Mouse (Mus musculus): ENCODE measurements at regions not wholly inside any gene's neighbourhood (a gene's known extent, or its start where the extent isn't known, plus 50 kb on each side); places are given as distances from the start of the nearest gene placed in this dataset.
A peak's percentile ranks its signal among the peaks of the same experiment; 100 is the strongest.

GRCm38 (mm10) chr15:93699971-93700370, 104.3 kb upstream of the Prickle1 start:
- peak; percentile 27 to 58 for DNase-seq

DNA sequence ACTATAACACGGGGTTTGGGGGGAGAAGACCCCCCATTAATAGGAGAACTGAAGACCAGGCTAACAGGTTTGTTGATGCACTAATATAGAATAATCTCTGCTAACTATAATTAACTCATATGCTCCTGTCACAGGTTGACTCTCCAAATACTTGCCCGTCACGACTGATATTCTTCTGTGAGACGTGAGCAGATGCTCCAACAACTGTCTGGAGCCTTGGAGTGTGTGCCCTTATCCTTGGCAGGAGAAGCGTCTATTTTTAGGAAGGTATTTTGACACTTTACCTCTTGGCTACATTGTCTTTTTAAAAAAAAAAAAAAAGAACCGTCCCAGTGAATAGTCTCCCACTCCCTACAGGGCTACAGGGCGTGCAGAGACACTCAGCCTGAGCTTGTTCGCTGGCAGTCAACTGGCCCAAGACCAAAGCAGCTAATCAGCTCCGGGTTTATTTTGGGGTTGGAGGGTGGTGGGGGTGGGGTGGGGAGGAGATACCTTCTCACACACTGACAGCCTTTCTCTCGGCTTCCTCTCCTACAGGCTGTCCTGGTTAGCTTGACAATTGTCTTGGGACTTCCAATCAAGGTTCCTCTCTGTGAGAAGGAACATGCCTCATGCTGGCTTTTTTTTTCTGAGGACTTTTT, 102.6 kb upstream of the Prickle1 start:
- DNase-seq = peak in 1 of 2 experiments; percentile 14

DNA sequence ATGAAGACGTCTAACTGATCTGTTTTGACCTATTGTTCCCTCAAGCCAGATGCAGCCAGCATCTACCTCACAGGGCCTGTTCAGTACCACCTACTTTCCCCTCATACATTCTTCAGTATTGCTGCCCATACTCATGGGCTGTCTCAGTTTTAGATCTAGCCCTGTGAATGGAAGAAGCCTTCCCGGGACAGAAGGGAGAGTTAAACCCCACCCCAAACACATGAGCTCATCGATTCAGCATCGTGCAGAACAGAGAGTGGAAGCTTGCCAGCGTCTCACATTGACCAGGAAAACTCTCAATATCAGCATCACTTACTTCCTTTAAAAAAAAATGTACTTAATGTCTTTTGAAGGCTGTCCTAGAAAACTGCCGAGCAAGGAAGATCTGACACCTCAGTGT, 95.0 kb upstream of the Prickle1 start:
- no peak for DNase-seq

DNA sequence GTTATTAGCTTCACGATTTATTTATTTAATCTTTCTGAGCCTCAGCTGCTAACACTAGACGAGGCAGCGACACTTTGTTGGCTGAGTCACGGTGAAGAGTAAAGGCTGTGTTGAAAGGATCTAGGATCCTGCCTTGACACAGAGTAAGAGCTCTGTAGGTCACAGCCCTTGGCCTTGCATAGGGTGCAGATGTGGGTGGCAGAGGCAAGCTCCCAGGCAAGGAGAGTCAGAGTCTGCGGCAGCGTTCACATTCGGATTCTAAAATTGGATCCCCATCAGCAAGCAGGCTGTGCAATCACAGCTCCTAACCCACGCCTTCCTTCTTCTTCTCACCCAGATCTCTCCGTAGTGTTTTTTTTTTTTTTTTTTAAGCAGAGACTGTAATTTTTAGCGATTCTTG, 94.3 kb upstream of the Prickle1 start:
- no peak for DNase-seq

- no peak for DNase-seq
Measured at GRCm38 (mm10) chr15:93686385-93686784, 90.7 kb upstream of the Prickle1 start.

DNA sequence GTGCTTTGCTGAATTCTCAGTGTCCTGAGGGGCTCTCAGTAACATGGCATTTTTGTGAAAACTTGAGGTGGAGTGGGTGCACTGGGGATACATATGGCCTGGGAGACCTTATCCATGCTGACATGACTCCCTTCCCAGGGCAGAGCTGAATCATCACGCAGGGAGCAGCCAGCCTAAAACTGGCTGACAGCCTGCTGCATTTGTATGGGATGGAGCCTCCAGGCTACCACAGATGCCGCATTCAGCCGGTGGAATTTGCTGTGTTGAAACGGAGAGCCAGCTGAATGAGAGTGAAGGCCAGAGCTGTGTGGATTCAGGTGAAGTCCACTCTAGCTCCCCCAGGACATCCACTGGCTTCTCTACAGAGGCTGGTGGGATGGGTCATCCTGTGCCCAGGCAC, 85.9 kb upstream of the Prickle1 start:
- no peak for DNase-seq

GRCm38 (mm10) chr15:93675624-93676023, 79.9 kb upstream of the Prickle1 start:
- no peak for DNase-seq

DNA sequence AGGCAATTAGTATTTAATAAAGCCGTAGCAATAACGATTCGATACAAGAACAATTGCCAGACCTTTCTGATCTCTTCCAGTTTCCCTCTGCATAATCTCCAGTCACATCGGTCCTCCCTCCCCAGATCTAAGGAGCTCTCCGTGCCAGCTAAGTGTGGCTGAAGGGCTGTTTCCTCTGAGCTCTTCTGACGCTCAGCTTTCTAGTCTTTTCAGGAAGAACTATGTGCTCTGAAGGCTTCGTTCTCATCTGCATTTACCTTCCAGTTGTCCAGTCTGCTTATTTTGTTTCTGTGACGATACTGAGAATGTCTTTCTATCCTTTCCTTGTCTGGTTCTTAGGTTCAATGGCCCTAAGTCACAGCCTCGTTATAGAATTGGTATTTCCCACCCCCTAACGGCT, 78.3 kb upstream of the Prickle1 start:
- no peak for DNase-seq

- DNase-seq = no peak
Measured at GRCm38 (mm10) chr15:93663876-93664275, 68.2 kb upstream of the Prickle1 start.

- DNase-seq = no peak
Measured at GRCm38 (mm10) chr15:93662601-93663000, 66.9 kb upstream of the Prickle1 start.

DNA sequence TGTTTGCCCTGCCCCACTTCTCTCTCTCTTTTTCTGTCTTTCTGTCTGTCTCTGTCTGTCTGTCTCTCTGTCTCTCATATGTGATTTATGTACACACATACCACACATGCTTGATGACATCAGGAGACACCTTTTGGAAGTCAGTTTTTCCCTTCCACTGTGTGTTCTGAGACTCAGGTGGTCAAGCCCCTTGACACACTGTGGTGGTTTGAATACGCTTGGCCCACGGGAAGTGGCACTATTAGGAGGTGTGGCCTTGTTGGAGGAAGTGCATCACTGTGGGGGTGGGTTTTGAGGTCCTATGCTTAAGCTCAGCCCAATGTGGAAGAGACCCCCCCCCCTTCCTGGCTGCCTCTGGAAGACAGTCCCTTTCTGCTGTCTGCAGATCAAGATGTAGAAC, 66.1 kb upstream of the Prickle1 start:
- no peak for DNase-seq

GRCm38 (mm10) chr15:93660952-93661648, 65.4 kb upstream of the Prickle1 start:
- no peak for DNase-seq

- DNase-seq = no peak
Measured at GRCm38 (mm10) chr15:93657171-93657570, 61.5 kb upstream of the Prickle1 start.

GRCm38 (mm10) chr15:93656713-93657112, 61.0 kb upstream of the Prickle1 start:
- no peak for DNase-seq

DNA sequence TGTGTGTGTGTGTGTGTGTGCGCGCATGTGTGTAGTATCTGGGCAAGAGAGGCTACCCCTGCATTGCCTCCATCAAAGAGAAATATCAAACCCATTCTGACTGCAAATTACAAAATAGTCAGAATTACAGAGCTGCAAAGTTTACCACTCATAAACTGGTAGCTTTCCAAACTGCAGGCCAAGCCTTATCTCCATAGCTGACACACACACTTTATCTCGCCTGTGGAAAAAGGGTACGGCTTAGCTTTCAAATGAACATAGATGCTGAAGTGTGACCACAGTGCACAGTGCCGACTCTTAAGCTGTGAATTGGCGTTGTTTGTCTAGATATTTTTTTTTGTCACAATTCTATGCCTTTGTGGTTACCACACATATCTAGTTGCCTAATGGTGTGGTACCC, 60.1 kb upstream of the Prickle1 start:
- DNase-seq = no peak

GRCm38 (mm10) chr15:93655243-93655642, 59.6 kb upstream of the Prickle1 start:
- DNase-seq = no peak

- DNase-seq = no peak
Measured at GRCm38 (mm10) chr15:93653378-93653777, 57.7 kb upstream of the Prickle1 start.

DNA sequence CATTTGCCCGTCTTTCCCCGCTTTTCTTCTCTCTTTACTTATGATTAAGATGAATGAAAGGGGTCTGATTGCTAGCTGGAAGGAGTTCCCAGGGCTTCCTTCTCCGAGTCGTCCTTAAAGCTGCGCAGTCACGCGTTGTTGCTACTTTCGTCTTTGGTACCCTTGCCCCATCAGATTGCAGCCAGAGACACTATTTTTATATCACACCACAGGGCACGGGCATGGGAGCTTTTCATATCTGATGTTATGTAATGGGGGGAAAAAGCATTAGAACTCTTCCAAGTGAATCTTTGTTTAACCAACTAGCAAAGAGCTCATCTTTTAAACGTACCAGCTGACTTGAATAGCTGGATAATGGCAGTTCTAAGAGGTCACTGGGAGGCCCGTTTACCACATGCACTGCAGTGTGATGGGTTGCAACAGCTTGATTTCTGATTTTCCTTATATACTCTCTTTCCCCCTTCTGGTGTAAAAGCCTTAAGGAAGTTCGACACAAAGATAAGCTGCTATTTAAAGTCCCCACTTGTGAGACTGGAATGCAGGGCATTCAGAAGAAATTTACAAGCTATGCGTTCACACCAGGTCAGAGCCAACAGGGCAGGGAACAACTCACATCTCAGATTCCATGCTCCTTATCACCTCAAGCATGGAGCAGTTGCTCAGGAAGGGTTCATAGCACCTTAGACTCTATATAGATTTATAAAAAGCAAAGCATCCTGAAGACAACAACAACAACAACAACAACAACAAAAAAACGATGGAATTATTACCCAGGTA, 55.5 kb upstream of the Prickle1 start:
- no peak for DNase-seq

- no peak for DNase-seq
Measured at GRCm38 (mm10) chr15:93650009-93650522, 54.4 kb upstream of the Prickle1 start.

GRCm38 (mm10) chr15:93648646-93649045, 53.0 kb upstream of the Prickle1 start:
- no peak for DNase-seq

- no peak for DNase-seq
Measured at GRCm38 (mm10) chr15:93646820-93647219, 51.1 kb upstream of the Prickle1 start.

GRCm38 (mm10) chr15:93645950-93646349, 50.3 kb upstream of the Prickle1 start:
- no peak for DNase-seq

Data from kidney, postnatal 4 days (tissue).